Mouse (Mus musculus): ENCODE measurements around the gene Nol10. TPM values are rescaled to one million over a fixed set of nuclear protein-coding genes. Genes with fewer than 3 reads are reported as not detected.

The Nol10 gene
- polyA plus RNA-seq, 1 experiment from 2014 or later, result 19.3 TPM

DNA sequence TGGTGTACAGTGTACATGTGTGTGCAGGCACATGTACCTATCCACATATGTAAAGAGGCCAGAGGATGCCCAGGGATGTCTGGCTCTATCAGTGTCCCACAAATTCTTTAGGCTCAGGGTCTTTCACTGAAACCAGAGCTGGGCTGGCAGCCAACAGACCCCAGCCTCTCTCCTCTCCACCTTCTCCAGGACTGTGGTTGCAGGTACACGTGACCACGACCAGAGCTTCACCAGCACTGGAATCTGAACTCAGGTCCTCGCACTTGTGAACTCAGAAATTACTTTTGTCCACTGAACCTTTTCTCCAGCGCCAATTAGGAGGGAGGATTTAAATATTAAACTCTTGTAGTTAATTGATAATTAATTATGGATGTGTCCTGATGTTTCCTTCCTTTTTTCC, 126.9 kb downstream of the Nol10 start:
- no peak overlapping the region for H3K4me2 ChIP-seq (ENCODE audit: low read depth, low read length)
- no peaks in the 10 kb centered on the region for H3K4me1 ChIP-seq (ENCODE audit: control insufficient read depth, insufficient read depth, low read length)
- H3K9me3 ChIP-seq (ENCODE audit: control insufficient read depth, low read length), result no peaks in the 10 kb centered on the region
- H3K9ac ChIP-seq (ENCODE audit: low read depth, low read length), result no peak overlapping the region
- H3K4me3 ChIP-seq (ENCODE audit: low read depth, low read length), result no peak overlapping the region
- ATAC-seq (ENCODE audit: low read depth), result no peak
- H3K27ac ChIP-seq (replicated peaks; ENCODE audit: low read depth, low read length), result no peak overlapping the region
- 84% methylated on average over 4 of the region's 4 CpGs for WGBS
- no peak for DNase-seq (ENCODE audit: low spot score)
- no peaks in the 10 kb centered on the region for H3K36me3 ChIP-seq (ENCODE audit: control insufficient read depth, insufficient read depth, low read length)
- no peaks in the 10 kb centered on the region for H3K27me3 ChIP-seq (replicated peaks; ENCODE audit: control insufficient read depth, insufficient read depth, low read length)

- Histone ChIP-seq H3K27ac (replicated peaks; ENCODE audit: low read depth, low read length) (no peak overlapping the region), H3K27me3 (replicated peaks; ENCODE audit: control insufficient read depth, insufficient read depth, low read length) (no peaks in the 10 kb centered on the region), H3K9ac (ENCODE audit: low read depth, low read length) (no peak overlapping the region), H3K4me2 (ENCODE audit: low read depth, low read length) (no peak overlapping the region), H3K4me3 (ENCODE audit: low read depth, low read length) (no peak overlapping the region), H3K36me3 (ENCODE audit: control insufficient read depth, insufficient read depth, low read length) (no peaks in the 10 kb centered on the region), H3K4me1 (ENCODE audit: control insufficient read depth, insufficient read depth, low read length) (no peaks in the 10 kb centered on the region), H3K9me3 (ENCODE audit: control insufficient read depth, low read length) (no peaks in the 10 kb centered on the region)
- 78% methylated on average over 12 of the region's 12 CpGs for WGBS
- DNase-seq (ENCODE audit: low spot score) (no peak), ATAC-seq (ENCODE audit: low read depth) (no peak)
These were observed 129.9 kb downstream of the Nol10 start for GRCm38 (mm10) chr12:17478196-17478595.

GRCm38 (mm10) chr12:17478856-17479255, 130.6 kb downstream of the Nol10 start:
- no peak overlapping the region for H3K4me2 ChIP-seq (ENCODE audit: low read depth, low read length)
- H3K27me3 ChIP-seq (replicated peaks; ENCODE audit: control insufficient read depth, insufficient read depth, low read length), result no peaks in the 10 kb centered on the region
- DNase-seq (ENCODE audit: low spot score), result no peak
- 80% methylated on average over 2 of the region's 2 CpGs for WGBS
- no peak overlapping the region for H3K9ac ChIP-seq (ENCODE audit: low read depth, low read length)
- H3K27ac ChIP-seq (replicated peaks; ENCODE audit: low read depth, low read length), result no peak overlapping the region
- H3K4me1 ChIP-seq (ENCODE audit: control insufficient read depth, insufficient read depth, low read length), result no peaks in the 10 kb centered on the region
- H3K9me3 ChIP-seq (ENCODE audit: control insufficient read depth, low read length), result no peaks in the 10 kb centered on the region
- ATAC-seq (ENCODE audit: low read depth), result no peak
- no peaks in the 10 kb centered on the region for H3K36me3 ChIP-seq (ENCODE audit: control insufficient read depth, insufficient read depth, low read length)
- no peak overlapping the region for H3K4me3 ChIP-seq (ENCODE audit: low read depth, low read length)

Small RNAs within 50 kb of the gene (microRNA-seq; reads per million reads assigned to microRNA genes)
- 6.5 reads per million, percentile 24 among the genes with 10 or more reads in this experiment for gene Mir3066 (ENCODE audit: borderline number of aligned reads)

Other genes starting within 250 kb of the Nol10 start
- gene Kcnf1, start 171.6 kb upstream of the Nol10 start, polyA plus RNA-seq (2014; fragmentation: Nextera tagmentation; extraction: Ambion mirVana), result 0.28 and 0.32 TPM in 2 replicates
- gene Pdia6, start 81.9 kb upstream of the Nol10 start, polyA plus RNA-seq (2014; fragmentation: Nextera tagmentation; extraction: Ambion mirVana), result 594 and 607 TPM in 2 replicates
- 2.7 and 3.9 TPM in 2 replicates for gene Atp6v1c2, start 19.1 kb upstream of the Nol10 start, polyA plus RNA-seq (2014; fragmentation: Nextera tagmentation; extraction: Ambion mirVana)
- 180 and 213 TPM in 2 replicates for gene Odc1, start 196.3 kb downstream of the Nol10 start, polyA plus RNA-seq (2014; fragmentation: Nextera tagmentation; extraction: Ambion mirVana)

All from embryonic facial prominence, embryonic 14.5 days (tissue).